Mouse (Mus musculus): Measurements from ENCODE around the gene Ift172. TPM values are rescaled to one million over a fixed set of nuclear protein-coding genes. Genes with fewer than 3 reads are reported as not detected.

Gene Ift172
- 33.9 and 34.0 TPM in 2 replicates for polyA plus RNA-seq (2016; fragmentation: Nextera tagmentation; extraction: Ambion mirVana)

DNA sequence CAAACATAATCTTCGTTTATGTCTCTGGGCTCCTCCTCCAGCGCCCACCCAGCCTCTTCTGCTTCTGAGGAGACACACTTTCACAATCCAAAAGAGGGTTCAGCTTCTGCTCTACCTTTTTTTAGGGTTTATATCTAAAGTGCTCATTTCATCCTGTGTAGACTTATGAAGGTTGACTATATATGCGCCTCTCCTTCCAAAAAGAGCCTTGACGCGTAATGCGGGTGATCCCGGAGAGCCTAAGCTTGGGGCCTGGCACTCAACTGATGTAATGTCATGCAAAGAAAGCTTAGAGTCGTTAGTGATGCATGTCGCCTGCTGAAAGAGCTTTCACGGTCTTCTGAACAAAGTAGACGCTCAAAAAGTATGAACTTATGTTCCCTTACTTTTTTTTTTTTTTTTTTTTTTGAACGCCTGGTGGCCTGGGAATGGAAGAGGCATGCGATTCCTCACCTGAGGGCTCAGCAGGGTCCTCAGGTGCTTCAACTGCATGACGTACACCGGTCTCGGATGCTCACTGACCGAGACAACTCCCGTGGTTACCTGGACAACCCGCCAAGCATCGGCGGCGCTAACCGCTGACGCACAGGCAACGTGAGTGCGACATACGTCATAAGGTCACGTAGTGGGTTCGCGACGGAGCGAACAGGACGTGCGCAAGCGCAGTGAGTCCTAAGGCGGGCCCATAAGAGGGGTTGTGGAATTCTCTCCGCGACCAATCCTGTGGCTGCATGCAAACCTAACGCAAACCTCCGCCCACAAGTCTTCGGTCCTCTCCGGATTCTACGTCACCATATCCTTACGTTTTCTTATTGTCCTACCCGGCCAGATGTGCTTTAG, at the start of gene Ift172:
TSS of gene Ift172 (minus strand) at position 596 of the 840 bp plus-strand sequence.
- no peaks in the 10 kb centered on the region for H3K27me3 ChIP-seq (replicated peaks)

DNA sequence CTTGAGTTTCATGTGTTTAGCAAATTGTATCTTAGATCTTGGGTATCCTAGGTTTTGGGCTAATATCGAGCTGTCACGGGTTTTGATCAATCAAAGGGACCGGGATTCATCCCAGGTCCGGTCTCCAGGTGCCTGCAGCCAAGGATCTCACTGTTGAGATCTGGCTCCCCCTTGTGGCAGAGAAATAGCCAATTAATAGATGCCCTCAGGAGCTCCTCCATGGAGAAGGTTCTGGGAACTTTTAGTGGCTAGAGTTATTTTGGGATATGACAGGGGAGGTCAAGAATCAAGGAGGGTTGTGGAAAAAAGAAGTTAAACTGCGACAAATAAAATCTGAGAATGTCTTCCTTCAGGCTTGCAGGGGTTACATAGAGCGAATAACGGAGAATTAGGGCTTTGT, 37.3 kb upstream of the Ift172 start:
- no peak for ATAC-seq (ENCODE audit: insufficient number of reproducible peaks, low FRiP score)

More for the DNA sequence above, at the start of gene Ift172:
- peak; percentile 95 for ATAC-seq (ENCODE audit: insufficient number of reproducible peaks, low FRiP score)
- Histone ChIP-seq H3K27ac (ENCODE audit: poor library complexity, severe bottlenecking) (peak within 1 kb of the TSS; percentile 67), H3K4me2 (peak within 1 kb of the TSS; percentile 87), H3K4me1 (replicated peaks) (peaks cover 27% of the 10 kb centered on the region), H3K9me3 (replicated peaks) (no peaks in the 10 kb centered on the region), H3K36me3 (peaks cover 21% of the 10 kb centered on the region), H3K9ac (peak within 1 kb of the TSS; percentile 84), H3K4me3 (peak within 1 kb of the TSS; percentile 63)
- WGBS, result 4% methylated on average over 45 of the region's 45 CpGs

DNA sequence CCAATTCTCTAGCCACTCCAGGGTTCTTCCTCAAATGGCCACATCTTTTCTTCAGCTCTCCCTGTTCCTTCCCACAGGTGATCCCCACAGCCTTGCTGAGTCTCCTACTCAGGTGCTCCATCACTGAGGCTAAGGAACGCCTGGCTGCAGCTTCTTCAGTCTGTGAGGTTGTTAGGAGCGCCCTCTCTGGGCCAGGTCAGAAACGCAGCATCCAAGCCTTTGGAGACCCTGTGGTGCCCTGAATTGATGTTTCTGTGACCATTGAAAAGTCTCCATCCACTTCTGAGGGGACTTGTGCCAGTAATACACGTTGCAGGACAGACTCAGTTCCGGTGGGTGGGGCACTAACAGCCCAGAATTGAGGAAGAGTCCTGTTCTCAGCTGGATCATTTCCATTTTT, 35.9 kb upstream of the Ift172 start:
- H3K27ac ChIP-seq (ENCODE audit: poor library complexity, severe bottlenecking), result no peak overlapping the region
- H3K4me1 ChIP-seq (replicated peaks), result no peaks in the 10 kb centered on the region
- H3K36me3 ChIP-seq, result no peaks in the 10 kb centered on the region
- H3K9me3 ChIP-seq (replicated peaks), result no peaks in the 10 kb centered on the region
- H3K27me3 ChIP-seq (replicated peaks), result 0 out of 2 replicates have a peak, but pooled peaks cover 3% of the 10 kb centered on the region
- H3K9ac ChIP-seq, result no peak overlapping the region
- 15% methylated on average over 5 of the region's 5 CpGs for WGBS
- H3K4me2 ChIP-seq, result no peak overlapping the region
- no peak overlapping the region for H3K4me3 ChIP-seq
- no peak for ATAC-seq (ENCODE audit: insufficient number of reproducible peaks, low FRiP score)

More for the DNA sequence above, 37.3 kb upstream of the Ift172 start:
- peaks cover 10% of the 10 kb centered on the region for H3K9me3 ChIP-seq (replicated peaks)
- no peaks in the 10 kb centered on the region for H3K36me3 ChIP-seq
- H3K27me3 ChIP-seq (replicated peaks), result 0 out of 2 replicates have a peak, but pooled peaks cover 3% of the 10 kb centered on the region
- H3K4me1 ChIP-seq (replicated peaks), result no peaks in the 10 kb centered on the region
- no peak overlapping the region for H3K9ac ChIP-seq
- H3K27ac ChIP-seq (ENCODE audit: poor library complexity, severe bottlenecking), result no peak overlapping the region
- no peak overlapping the region for H3K4me2 ChIP-seq
- H3K4me3 ChIP-seq, result no peak overlapping the region
- WGBS, result 29% methylated on average over 7 of the region's 7 CpGs

GRCm38 (mm10) chr5:31324085-31324484, 33.2 kb upstream of the Ift172 start:
- no peak overlapping the region for H3K27ac ChIP-seq (ENCODE audit: poor library complexity, severe bottlenecking)
- H3K4me2 ChIP-seq, result no peak overlapping the region
- ATAC-seq (ENCODE audit: insufficient number of reproducible peaks, low FRiP score), result no peak
- no peaks in the 10 kb centered on the region for H3K4me1 ChIP-seq (replicated peaks)
- H3K9ac ChIP-seq, result no peak overlapping the region
- H3K36me3 ChIP-seq, result no peaks in the 10 kb centered on the region
- WGBS, result 53% methylated on average over 3 of the region's 3 CpGs
- no peaks in the 10 kb centered on the region; the same call in 1 of the 2 replicates for H3K9me3 ChIP-seq (replicated peaks)
- H3K4me3 ChIP-seq, result no peak overlapping the region
- 0 out of 2 replicates have a peak, but pooled peaks cover 3% of the 10 kb centered on the region for H3K27me3 ChIP-seq (replicated peaks)

DNA sequence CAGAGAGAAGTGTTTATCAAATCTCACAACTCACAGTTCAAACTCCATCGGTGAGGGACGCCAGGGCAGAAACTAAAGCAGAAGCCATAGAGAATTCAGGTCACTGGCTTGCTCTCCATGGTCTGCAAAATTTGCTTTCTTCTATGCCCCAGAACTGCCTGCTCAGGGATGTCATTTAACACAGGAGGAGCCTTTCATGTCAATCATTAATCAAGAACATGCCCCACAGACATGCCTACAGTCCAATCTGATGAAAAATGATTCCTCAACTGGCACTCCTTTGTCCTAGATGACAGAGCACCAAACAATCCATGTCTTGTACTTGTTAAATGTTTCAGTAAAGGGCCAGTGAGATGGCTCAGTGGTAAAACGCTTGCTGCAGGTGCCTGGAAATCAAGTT, 31.9 kb upstream of the Ift172 start:
- Histone ChIP-seq H3K36me3 (no peaks in the 10 kb centered on the region), H3K27me3 (replicated peaks) (0 out of 2 replicates have a peak, but pooled peaks cover 3% of the 10 kb centered on the region), H3K9me3 (replicated peaks) (no peaks in the 10 kb centered on the region; the same call in 1 of the 2 replicates), H3K4me2 (no peak overlapping the region), H3K27ac (ENCODE audit: poor library complexity, severe bottlenecking) (no peak overlapping the region), H3K4me3 (no peak overlapping the region), H3K9ac (no peak overlapping the region), H3K4me1 (replicated peaks) (no peaks in the 10 kb centered on the region)
- no peak for ATAC-seq (ENCODE audit: insufficient number of reproducible peaks, low FRiP score)
- WGBS, result 80% methylated on average over 3 of the region's 3 CpGs

- 80% methylated on average over 8 of the region's 8 CpGs for WGBS
- no peaks in the 10 kb centered on the region for H3K4me1 ChIP-seq (replicated peaks)
- no peak overlapping the region for H3K9ac ChIP-seq
- H3K9me3 ChIP-seq (replicated peaks), result no peaks in the 10 kb centered on the region
- no peak overlapping the region for H3K4me3 ChIP-seq
- ATAC-seq (ENCODE audit: insufficient number of reproducible peaks, low FRiP score), result no peak
- no peaks in the 10 kb centered on the region for H3K36me3 ChIP-seq
- H3K4me2 ChIP-seq, result no peak overlapping the region
- H3K27ac ChIP-seq (ENCODE audit: poor library complexity, severe bottlenecking), result no peak overlapping the region
- peaks cover 13% of the 10 kb centered on the region; the same call in 1 of the 2 replicates for H3K27me3 ChIP-seq (replicated peaks)
These were observed 21.9 kb upstream of the Ift172 start for GRCm38 (mm10) chr5:31312806-31313205.

- Histone ChIP-seq H3K9ac (no peak overlapping the region), H3K27ac (ENCODE audit: poor library complexity, severe bottlenecking) (no peak overlapping the region), H3K9me3 (replicated peaks) (0 out of 2 replicates have a peak, but pooled peaks cover 2% of the 10 kb centered on the region), H3K27me3 (replicated peaks) (no peaks in the 10 kb centered on the region), H3K4me2 (no peak overlapping the region), H3K4me1 (replicated peaks) (no peaks in the 10 kb centered on the region), H3K4me3 (no peak overlapping the region), H3K36me3 (no peaks in the 10 kb centered on the region)
- no peak for ATAC-seq (ENCODE audit: insufficient number of reproducible peaks, low FRiP score)
- 81% methylated on average over 6 of the region's 6 CpGs for WGBS
These were observed 12.2 kb upstream of the Ift172 start for GRCm38 (mm10) chr5:31303093-31303492.

DNA sequence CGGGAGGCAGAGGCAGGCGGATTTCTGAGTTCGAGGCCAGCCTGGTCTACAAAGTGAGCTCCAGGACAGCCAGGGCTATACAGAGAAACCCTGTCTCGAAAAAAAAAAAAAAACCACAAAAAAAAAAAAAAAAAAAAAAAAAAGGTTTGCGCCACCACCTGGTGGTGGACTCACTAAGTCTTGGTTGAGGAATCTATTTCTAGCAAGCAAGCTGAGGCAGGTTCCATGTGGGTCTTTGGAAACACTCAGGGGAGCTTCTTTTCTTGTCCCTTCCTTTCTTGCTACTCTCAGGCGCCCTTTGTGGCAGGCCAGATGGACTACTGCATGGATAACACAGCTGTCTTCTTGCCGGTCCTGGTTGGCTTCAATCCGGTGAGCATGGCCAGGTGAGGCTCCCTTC, 10.9 kb upstream of the Ift172 start:
- H3K27me3 ChIP-seq (replicated peaks), result no peaks in the 10 kb centered on the region
- H3K9me3 ChIP-seq (replicated peaks), result 0 out of 2 replicates have a peak, but pooled peaks cover 2% of the 10 kb centered on the region
- ATAC-seq (ENCODE audit: insufficient number of reproducible peaks, low FRiP score), result no peak
- H3K4me3 ChIP-seq, result no peak overlapping the region
- H3K9ac ChIP-seq, result no peak overlapping the region
- H3K36me3 ChIP-seq, result no peaks in the 10 kb centered on the region
- H3K4me2 ChIP-seq, result no peak overlapping the region
- no peak overlapping the region for H3K27ac ChIP-seq (ENCODE audit: poor library complexity, severe bottlenecking)
- no peaks in the 10 kb centered on the region for H3K4me1 ChIP-seq (replicated peaks)
- WGBS, result 60% methylated on average over 8 of the region's 8 CpGs

- Histone ChIP-seq H3K36me3 (no peaks in the 10 kb centered on the region; the same call in 1 of the 2 replicates), H3K4me3 (no peak overlapping the region), H3K9ac (no peak overlapping the region), H3K9me3 (replicated peaks) (no peaks in the 10 kb centered on the region), H3K27me3 (replicated peaks) (no peaks in the 10 kb centered on the region), H3K4me2 (no peak overlapping the region), H3K4me1 (replicated peaks) (peaks cover 11% of the 10 kb centered on the region), H3K27ac (ENCODE audit: poor library complexity, severe bottlenecking) (no peak overlapping the region)
- ATAC-seq (ENCODE audit: insufficient number of reproducible peaks, low FRiP score), result no peak
- 52% methylated on average over 2 of the region's 2 CpGs for WGBS
These were observed 7.6 kb upstream of the Ift172 start for GRCm38 (mm10) chr5:31298486-31298885.

- WGBS, result 75% methylated on average over 3 of the region's 3 CpGs
- no peak for ATAC-seq (ENCODE audit: insufficient number of reproducible peaks, low FRiP score)
- H3K4me2 ChIP-seq, result no peak overlapping the region
These were observed 7.1 kb upstream of the Ift172 start for GRCm38 (mm10) chr5:31297981-31298380.

DNA sequence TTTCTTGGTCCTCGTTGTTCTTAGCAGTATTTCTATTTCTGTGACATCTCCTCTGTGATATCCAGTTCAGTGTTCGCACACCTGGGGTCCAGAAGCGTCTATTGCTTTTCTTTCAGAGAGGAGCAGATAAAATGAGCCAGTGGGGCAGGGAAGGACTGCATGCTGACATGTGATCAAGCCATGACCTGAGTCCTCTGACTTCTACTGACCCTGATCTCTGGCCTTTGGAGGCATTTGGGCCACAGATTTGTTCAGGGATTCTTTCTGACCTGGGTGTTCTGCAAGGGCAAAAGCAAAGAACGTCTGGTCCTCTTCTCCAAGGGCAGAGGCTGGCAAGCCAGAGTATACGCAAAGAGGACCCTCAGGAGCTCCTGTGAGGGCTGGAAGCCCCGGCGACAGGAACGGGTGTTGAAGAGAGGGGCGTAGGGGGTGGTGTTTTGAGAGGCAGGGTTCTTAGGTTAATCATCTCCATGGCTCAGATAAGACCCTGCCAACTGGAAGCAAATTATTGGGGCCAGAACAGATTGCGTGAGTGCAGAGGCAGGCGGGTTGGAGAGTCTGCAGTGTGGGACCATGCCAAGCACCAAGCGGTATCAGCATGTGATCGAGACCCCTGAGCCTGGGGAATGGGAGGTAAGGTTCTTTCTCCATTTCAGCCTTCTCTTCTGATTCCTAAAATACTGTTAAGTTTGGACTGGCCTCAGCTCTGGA, 6.3 kb upstream of the Ift172 start, which contains the start of gene Gckr:
TSS of gene Gckr (plus strand) at position 397 of the 711 bp plus-strand sequence.
- Histone ChIP-seq H3K4me1 (replicated peaks) (peaks cover 11% of the 10 kb centered on the region), H3K36me3 (peaks cover 8% of the 10 kb centered on the region), H3K9me3 (replicated peaks) (no peaks in the 10 kb centered on the region), H3K4me2 (no peak within 1 kb of the TSS; the same call in 1 of the 2 replicates), H3K27ac (ENCODE audit: poor library complexity, severe bottlenecking) (no peak within 1 kb of the TSS), H3K4me3 (no peak within 1 kb of the TSS), H3K27me3 (replicated peaks) (no peaks in the 10 kb centered on the region), H3K9ac (no peak within 1 kb of the TSS)
- 42% methylated on average over 13 of the region's 13 CpGs for WGBS
- ATAC-seq (ENCODE audit: insufficient number of reproducible peaks, low FRiP score), result no peak

More at GRCm38 (mm10) chr5:31297981-31298380, 7.1 kb upstream of the Ift172 start:
- H3K27ac ChIP-seq (ENCODE audit: poor library complexity, severe bottlenecking), result no peak overlapping the region
- H3K27me3 ChIP-seq (replicated peaks), result no peaks in the 10 kb centered on the region
- no peak overlapping the region for H3K9ac ChIP-seq
- peaks cover 3% of the 10 kb centered on the region for H3K36me3 ChIP-seq
- peaks cover 11% of the 10 kb centered on the region for H3K4me1 ChIP-seq (replicated peaks)
- no peaks in the 10 kb centered on the region for H3K9me3 ChIP-seq (replicated peaks)
- no peak overlapping the region for H3K4me3 ChIP-seq
